Mouse (Mus musculus): ENCODE data around the gene Rufy3.
"Not testable (repeated sequence)": the region's sequence is repeated elsewhere in the genome, so short reads cannot be mapped to it uniquely, and the experiment has no call there.

Rufy3 gene

DNA sequence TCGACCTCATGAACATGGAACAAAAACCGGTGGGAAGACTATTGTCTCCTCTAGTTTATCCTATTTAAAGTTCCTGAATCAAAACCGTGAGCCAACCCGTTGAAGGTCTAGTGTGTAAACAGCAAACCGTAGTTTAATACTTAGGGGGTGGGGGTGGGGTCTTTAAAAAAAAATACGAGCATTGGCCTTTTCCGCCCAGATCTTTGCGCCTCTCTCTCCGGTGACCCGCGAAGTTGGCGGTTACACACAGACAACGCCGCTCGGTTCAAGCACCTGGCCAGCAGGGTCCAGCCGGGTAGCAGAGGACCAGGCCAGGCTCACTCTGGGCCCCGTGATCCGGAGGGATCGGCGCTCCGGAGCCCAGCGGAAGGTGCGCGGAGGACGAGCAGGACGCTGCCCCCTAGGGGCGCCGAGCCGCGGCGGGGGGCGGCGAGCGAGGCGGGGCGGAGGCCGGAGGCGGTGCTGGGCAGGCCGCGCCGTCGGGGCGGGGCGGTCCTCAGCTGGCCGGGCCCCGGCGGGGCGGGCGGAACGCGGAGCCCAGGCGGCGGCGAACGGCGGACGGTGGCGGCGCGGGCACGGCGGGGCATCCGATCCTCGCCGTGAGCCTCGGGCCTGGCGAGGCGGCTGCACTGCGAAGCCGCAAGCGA, at the start of gene Rufy3:
Gene Rufy3, plus strand, starts transcription at position 540 of the 647 bp plus-strand sequence.
- peak; percentile 87 for DNase-seq

- DNase-seq: peak; percentile 68
Observed at GRCm38 (mm10) chr5:88519232-88519631, 45.6 kb upstream of the Rufy3 start.

DNA sequence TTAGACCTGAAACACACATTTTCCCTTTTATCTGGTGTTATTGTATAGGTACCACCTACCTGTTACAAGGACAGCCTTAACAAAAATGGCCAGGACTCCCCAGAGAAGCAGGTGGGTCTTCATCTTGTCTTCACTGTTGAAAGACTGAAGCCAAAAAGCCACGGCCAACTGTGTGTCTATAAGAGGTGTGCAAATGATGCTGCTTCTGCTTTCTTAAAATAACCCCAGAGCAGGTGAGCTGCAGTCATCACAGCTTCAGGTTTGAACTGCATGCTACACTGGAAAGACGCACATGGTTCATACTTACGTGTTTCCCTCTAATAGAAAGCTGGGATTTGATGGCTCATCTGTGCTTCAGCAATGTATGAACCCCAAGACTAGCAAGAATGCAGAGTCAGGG, 37.2 kb upstream of the Rufy3 start, which contains the start of gene Jchain:
Gene Jchain, minus strand, starts transcription at position 235 of the 400 bp plus-strand sequence.
- no peak for DNase-seq

DNA sequence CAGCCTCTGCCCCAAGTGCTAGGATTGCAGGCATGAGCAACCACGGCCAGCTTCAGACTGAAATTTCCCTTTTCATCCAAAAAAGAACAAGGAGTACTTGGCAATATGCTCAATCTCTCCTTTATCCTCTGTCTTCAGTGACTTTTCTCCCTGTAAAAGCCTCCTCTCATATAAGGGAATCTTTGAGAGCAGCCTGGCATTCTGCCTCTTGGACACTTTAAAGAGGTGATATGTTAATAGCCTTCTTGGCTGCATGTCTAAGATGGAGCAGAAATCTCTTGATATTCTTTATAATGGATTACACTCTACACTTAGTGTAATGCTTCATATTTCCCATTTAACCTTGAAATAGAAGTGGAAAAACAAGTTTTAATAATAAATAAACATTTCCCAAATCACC, 33.9 kb upstream of the Rufy3 start:
- no peak for DNase-seq

- DNase-seq: no peak
Observed at GRCm38 (mm10) chr5:88534697-88535096, 30.1 kb upstream of the Rufy3 start.

GRCm38 (mm10) chr5:88540845-88541244, 24.0 kb upstream of the Rufy3 start:
- DNase-seq: no peak

GRCm38 (mm10) chr5:88542651-88543282, 22.1 kb upstream of the Rufy3 start:
- peak; percentile 77 for DNase-seq

GRCm38 (mm10) chr5:88544411-88544810, 20.4 kb upstream of the Rufy3 start:
- not testable (repeated sequence) for DNase-seq

- no peak for DNase-seq
Observed at GRCm38 (mm10) chr5:88545536-88545935, 19.3 kb upstream of the Rufy3 start.

- DNase-seq: no peak
Observed at GRCm38 (mm10) chr5:88553271-88554085, 11.4 kb upstream of the Rufy3 start.

DNA sequence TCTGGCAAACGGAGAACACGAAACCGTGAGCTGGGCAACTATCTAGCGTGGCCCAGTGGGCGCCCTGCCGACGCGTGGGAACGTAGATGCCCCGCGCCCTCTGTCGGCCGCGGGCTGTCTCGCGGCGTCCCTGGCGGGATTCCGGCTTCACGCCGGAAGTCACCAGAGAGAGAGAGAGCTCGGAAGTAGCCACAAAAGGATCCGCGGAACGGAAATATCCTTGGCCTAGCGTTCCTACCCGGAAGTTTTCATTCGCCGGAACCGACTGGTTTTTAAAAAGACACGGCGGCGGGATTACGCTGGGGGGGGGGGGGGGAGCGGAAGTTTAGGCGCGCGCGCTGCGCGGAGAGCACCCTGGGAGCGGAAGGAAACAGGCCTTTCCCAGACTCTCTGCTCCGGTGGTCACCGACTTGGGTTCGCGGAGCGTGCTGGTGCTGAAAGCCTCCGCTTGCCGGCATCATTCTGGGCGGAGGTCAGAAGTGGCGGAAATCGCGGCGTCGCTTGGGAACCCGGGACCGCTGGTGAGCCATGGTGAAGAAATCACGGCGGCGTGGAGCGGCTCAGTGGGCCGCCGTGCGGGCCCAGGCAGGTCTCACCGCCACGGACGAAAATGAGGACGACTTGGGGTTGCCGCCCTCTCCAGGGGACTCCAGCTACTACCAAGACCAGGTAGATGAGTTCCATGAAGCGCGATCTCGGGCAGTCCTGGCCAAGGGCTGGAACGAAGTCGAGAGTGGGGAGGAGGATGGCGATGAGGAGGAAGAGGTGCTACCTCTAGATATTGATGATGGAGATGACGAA, 10.6 kb upstream of the Rufy3 start, which contains the start of gene Utp3:
Gene Utp3, plus strand, starts transcription at position 377 of the 801 bp plus-strand sequence.
- DNase-seq: peak; percentile 97

GRCm38 (mm10) chr5:88558991-88559390, 5.8 kb upstream of the Rufy3 start:
- DNase-seq: no peak

GRCm38 (mm10) chr5:88561080-88561814, 3.6 kb upstream of the Rufy3 start:
- no peak for DNase-seq

GRCm38 (mm10) chr5:88562863-88563780, 1.7 kb upstream of the Rufy3 start:
- DNase-seq: no peak

GRCm38 (mm10) chr5:88565148-88566033, 551 bp downstream of the Rufy3 start:
- peak; percentile 57 for DNase-seq

DNA sequence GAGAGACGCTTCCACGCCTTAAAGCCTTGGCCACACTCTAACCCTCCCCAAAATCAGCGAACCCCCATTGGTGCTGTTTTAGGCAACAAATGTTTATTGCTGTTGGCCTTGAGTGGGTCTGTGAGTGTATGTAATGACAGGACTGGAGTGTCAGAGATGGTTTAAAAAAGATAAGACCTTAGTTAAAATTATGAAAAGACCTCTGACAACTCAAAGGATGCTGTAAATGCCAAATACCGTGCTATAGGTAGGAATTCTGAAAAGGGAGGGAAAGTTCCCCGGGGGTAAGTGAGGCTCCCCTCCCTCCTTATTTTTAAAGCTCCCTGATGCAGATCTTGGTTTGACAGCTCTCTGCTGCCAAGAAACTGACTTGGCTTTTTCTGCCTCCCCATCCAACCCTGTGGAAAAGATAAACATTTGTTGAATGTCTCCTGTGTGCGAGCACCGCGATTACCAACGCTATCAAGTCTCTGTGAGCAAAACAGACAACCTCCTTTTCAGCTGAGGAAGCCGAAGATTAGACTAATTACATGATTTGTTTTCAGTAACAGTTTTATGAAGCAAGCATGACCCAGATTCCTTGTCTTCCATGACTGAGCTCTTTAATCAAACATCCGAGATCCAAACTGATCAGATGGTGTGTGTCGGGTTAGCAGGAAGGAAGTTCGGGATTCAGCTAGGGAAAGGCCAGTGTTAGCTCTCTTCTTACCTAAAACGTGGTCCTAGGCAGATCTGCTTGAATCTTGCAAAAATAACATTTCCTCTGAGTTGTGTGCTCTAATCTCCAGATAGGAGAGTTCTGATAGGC, 1.4 kb downstream of the Rufy3 start:
- DNase-seq: no peak

GRCm38 (mm10) chr5:88569541-88569940, 4.7 kb downstream of the Rufy3 start:
- DNase-seq: no peak

DNA sequence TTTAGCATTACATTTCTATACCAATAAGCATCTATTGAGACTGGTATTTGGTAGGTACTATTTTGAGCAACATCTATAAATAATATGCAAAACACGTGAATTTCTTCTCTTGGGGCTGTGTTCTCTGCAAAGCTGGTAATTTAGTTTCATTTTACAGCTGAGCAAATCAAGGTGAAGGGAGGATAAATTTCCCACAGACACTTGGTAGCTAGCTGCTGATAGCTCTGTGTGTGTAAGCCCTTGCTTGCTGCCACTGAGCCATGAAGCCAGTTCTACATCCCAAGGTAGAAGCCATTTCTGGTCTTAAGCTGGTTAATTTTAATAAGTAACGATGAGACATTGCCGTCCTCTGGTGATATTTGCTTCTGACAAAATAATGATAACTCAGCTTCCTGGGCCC, 10.0 kb downstream of the Rufy3 start:
- no peak for DNase-seq
